Mouse (Mus musculus) embryonic fibroblast, embryonic 13.5 days (primary cell): ENCODE data around the gene Rtn1.

Experiments
- CTCF ChIP-seq: IDR thresholded peaks from 2 replicates; pipeline ENCODE4 v1.5.1; 2011; ENCODE audit warnings: mild to moderate bottlenecking, control low read depth, low read length, moderate library complexity, borderline replicate concordance; ENCODE audit not compliant: insufficient read depth
- POLR2A ChIP-seq: IDR thresholded peaks from 2 replicates; pipeline ENCODE4 v1.6.1; 2011; ENCODE audit warnings: low read depth, mild to moderate bottlenecking, control low read depth, low read length, moderate library complexity

DNA sequence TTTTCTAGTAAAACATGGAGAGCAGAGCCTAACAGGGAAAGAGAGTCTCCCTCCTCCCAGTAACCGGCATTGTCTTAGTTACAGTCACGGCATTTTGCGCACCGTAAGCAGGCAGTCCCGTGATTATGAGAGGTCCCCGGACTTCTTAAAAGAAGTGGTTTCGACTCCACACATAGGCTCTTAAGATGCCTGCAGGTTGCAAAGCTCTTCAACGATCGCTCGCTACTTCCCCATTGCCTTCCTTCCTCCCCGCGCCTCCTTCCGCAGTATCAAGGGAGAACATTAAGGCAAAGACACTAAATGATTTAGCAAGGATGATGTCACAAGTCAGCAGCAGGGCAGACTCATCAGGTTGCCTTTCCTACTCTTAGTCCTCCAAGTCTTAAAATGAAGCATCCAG lies 72.8 kb downstream of the Rtn1 start:
- TF ChIP-seq CTCF (no peak), POLR2A (no peak)
